Mouse (Mus musculus) Patski (cell line): ENCODE results near the gene H2-T3. TPM values are rescaled to one million over a fixed set of nuclear protein-coding genes. Genes with fewer than 3 reads are reported as not detected.
"Not testable (repeated sequence)": the region's sequence is repeated elsewhere in the genome, so short reads cannot be mapped to it uniquely, and the experiment has no call there.

Experiments used
- ATAC-seq: fragments of 100-300 bp; one replicate; pipeline ENCODE4 v1.8.0; 2021
- CTCF ChIA-PET: fragments of 350-600 bp; sonication (Branson Sonifier 250); formaldehyde crosslinking; loops from one replicate; lab custom pipeline; 2022; ENCODE audit warnings: inconsistent platforms; lab: Charles Lee
- POLR2A ChIA-PET: fragments of 350-600 bp; sonication (Branson Sonifier 250); formaldehyde crosslinking; loops from one replicate; lab custom pipeline; 2022; ENCODE audit warnings: antibody characterized with exemption, inconsistent platforms; lab: Charles Lee
- DNase-seq: peaks from one replicate; pipeline ENCODE4 v3.0.0-alpha.2; 2011; ENCODE audit warnings: low read depth, low spot score
- H3K27me3 ChIP-seq: fragments of 371-371 bp; one replicate; pipeline ENCODE4 v1.5.1; 2021
- CTCF ChIP-seq: fragments of 100-300 bp; IDR thresholded peaks from one replicate; pipeline ENCODE4 v1.5.1; 2021
- in situ Hi-C: fragments of 300-500 bp; cut with MboI; formaldehyde crosslinking; loops from 3 replicates; pipeline ENCODE4 v1.11.1; 2018; ENCODE audit warnings: low pct_unique_long_range_greater_than_20kb, mixed read lengths
- polyA plus RNA-seq: library from polyadenylated mRNA; unstranded; gene quantifications from one replicate; pipeline ENCODE4 v1.2.3, GENCODE M21; 2021

The H2-T3 gene
- polyA plus RNA-seq, 1 experiment from 2014 or later = not detected

GRCm38 (mm10) chr17:36206846-36207245, 16.8 kb upstream of the H2-T3 start:
- in situ Hi-C loops = no loop called here
- no peak for TF ChIP-seq CTCF
- DNase-seq = no peak
- H3K27me3 ChIP-seq = no peaks in the 10 kb centered on the region
- ChIA-PET POLR2A (interaction anchor here (0.6 kb wide), 1 partner anchor 24 kb away, joined by 3 read pairs; no protein-coding TSS in a partner anchor), CTCF (no interaction called here)
- ATAC-seq = no peak

GRCm38 (mm10) chr17:36205862-36206261, 15.8 kb upstream of the H2-T3 start:
- ChIA-PET POLR2A (no interaction called here), CTCF (no interaction called here)
- in situ Hi-C loops = no loop called here
- DNase-seq (no peak), ATAC-seq (no peak)
- no peak for TF ChIP-seq CTCF
- no peaks in the 10 kb centered on the region for H3K27me3 ChIP-seq

- in situ Hi-C loops = no loop called here
- ATAC-seq = no peak
- H3K27me3 ChIP-seq = no peaks in the 10 kb centered on the region
- no peak for TF ChIP-seq CTCF
- POLR2A ChIA-PET = no interaction called here
- no peak for DNase-seq
- CTCF ChIA-PET = no interaction called here
Observed at GRCm38 (mm10) chr17:36205456-36205855, 15.4 kb upstream of the H2-T3 start.

- H3K27me3 ChIP-seq = peaks cover 3% of the 10 kb centered on the region
- ChIA-PET POLR2A (no interaction called here), CTCF (no interaction called here)
- no peak for TF ChIP-seq CTCF
- no peak for DNase-seq
- ATAC-seq = no peak
- in situ Hi-C loops = no loop called here
Observed at GRCm38 (mm10) chr17:36201851-36202250, 11.8 kb upstream of the H2-T3 start.

- no peak for DNase-seq
- H3K27me3 ChIP-seq = peaks cover 3% of the 10 kb centered on the region
- TF ChIP-seq CTCF = no peak
- CTCF ChIA-PET = no interaction called here
- POLR2A ChIA-PET = no interaction called here
- no peak for ATAC-seq
- in situ Hi-C loops = no loop called here
Observed at GRCm38 (mm10) chr17:36198317-36198716, 8.2 kb upstream of the H2-T3 start.

- POLR2A ChIA-PET = no interaction called here
- in situ Hi-C loops = no loop called here
- CTCF ChIA-PET = no interaction called here
- H3K27me3 ChIP-seq = peaks cover 2% of the 10 kb centered on the region
- TF ChIP-seq CTCF = no peak
- no peak for ATAC-seq
- DNase-seq = no peak
Observed at GRCm38 (mm10) chr17:36194471-36194870, 4.4 kb upstream of the H2-T3 start.

GRCm38 (mm10) chr17:36193546-36194141, 3.6 kb upstream of the H2-T3 start:
- ChIA-PET CTCF (interaction anchor here (2.6 kb wide), 1 partner anchor 133 kb away, joined by 12 read pairs; no protein-coding TSS in a partner anchor), POLR2A (no interaction called here)
- no peak for TF ChIP-seq CTCF
- DNase-seq (no peak), ATAC-seq (no peak)
- in situ Hi-C loops = no loop called here
- H3K27me3 ChIP-seq = peaks cover 1% of the 10 kb centered on the region

GRCm38 (mm10) chr17:36192371-36192770, 2.3 kb upstream of the H2-T3 start:
- no peak for DNase-seq
- CTCF ChIA-PET = interaction anchor here (2.6 kb wide), 1 partner anchor 132 kb away, joined by 12 read pairs; no protein-coding TSS in a partner anchor
- POLR2A ChIA-PET = no interaction called here
- H3K27me3 ChIP-seq = peaks cover 6% of the 10 kb centered on the region
- no peak for TF ChIP-seq CTCF
- in situ Hi-C loops = no loop called here
- peak; percentile 18 for ATAC-seq

GRCm38 (mm10) chr17:36189491-36190168, 457 bp downstream of the H2-T3 start:
- in situ Hi-C loops = loop anchor here (5.0 to 10.0 kb wide), 5 partner anchors 37 to 255 kb away; no protein-coding TSS in a partner anchor
- ChIA-PET POLR2A (interaction anchor here (0.6 kb wide), 1 partner anchor 11 kb away, joined by 3 read pairs; no protein-coding TSS in a partner anchor), CTCF (interaction anchor here (1.6 to 3.8 kb wide), 2 partner anchors 129 to 195 kb away, joined by 6 to 19 read pairs; no protein-coding TSS in a partner anchor)
- ATAC-seq (no peak), DNase-seq (no peak)
- TF ChIP-seq CTCF = no peak
- H3K27me3 ChIP-seq = peaks cover 6% of the 10 kb centered on the region

GRCm38 (mm10) chr17:36187540-36187939, 2.5 kb downstream of the H2-T3 start:
- POLR2A ChIA-PET = no interaction called here
- CTCF ChIA-PET = interaction anchor here (1.0 to 3.8 kb wide), 2 partner anchors 111 to 127 kb away, joined by 3 to 19 read pairs; no protein-coding TSS in a partner anchor
- in situ Hi-C loops = loop anchor here (5.0 to 10.0 kb wide), 5 partner anchors 35 to 253 kb away; no protein-coding TSS in a partner anchor

GRCm38 (mm10) chr17:36182212-36182611, 7.9 kb downstream of the H2-T3 start:
- CTCF ChIA-PET = no interaction called here
- TF ChIP-seq CTCF = no peak
- in situ Hi-C loops = loop anchor here (10.0 kb wide), 3 partner anchors 47 to 247 kb away; no protein-coding TSS in a partner anchor

More at GRCm38 (mm10) chr17:36187540-36187939, 2.5 kb downstream of the H2-T3 start:
- DNase-seq (no peak), ATAC-seq (no peak)
- peaks cover 6% of the 10 kb centered on the region for H3K27me3 ChIP-seq
- TF ChIP-seq CTCF = no peak

GRCm38 (mm10) chr17:36179446-36179845, 10.6 kb downstream of the H2-T3 start:
- CTCF ChIA-PET, in situ Hi-C loops, ATAC-seq, POLR2A ChIA-PET, H3K27me3 ChIP-seq, DNase-seq: not testable (repeated sequence)

More at GRCm38 (mm10) chr17:36182212-36182611, 7.9 kb downstream of the H2-T3 start:
- DNase-seq (no peak), ATAC-seq (no peak)
- no peaks in the 10 kb centered on the region for H3K27me3 ChIP-seq
- POLR2A ChIA-PET = interaction anchor here (0.7 kb wide), 1 partner anchor 25 kb away, joined by 3 read pairs; no protein-coding TSS in a partner anchor

- in situ Hi-C loops, CTCF ChIA-PET: not testable (repeated sequence)
Observed at GRCm38 (mm10) chr17:36178938-36179337, 11.1 kb downstream of the H2-T3 start.

GRCm38 (mm10) chr17:36176132-36176531, 14.0 kb downstream of the H2-T3 start:
- in situ Hi-C loops, H3K27me3 ChIP-seq, CTCF ChIA-PET, DNase-seq, POLR2A ChIA-PET, ATAC-seq: not testable (repeated sequence)

More at GRCm38 (mm10) chr17:36178938-36179337, 11.1 kb downstream of the H2-T3 start:
- DNase-seq, ATAC-seq, H3K27me3 ChIP-seq: not testable (repeated sequence)
- POLR2A ChIA-PET = interaction anchor here (0.6 kb wide), 1 partner anchor 10 kb away, joined by 3 read pairs; no protein-coding TSS in a partner anchor
